Mouse (Mus musculus) intestine, embryonic 14.5 days (tissue): Measurements from ENCODE around the gene Fam221a. TPM values are rescaled to one million over a fixed set of nuclear protein-coding genes. Genes with fewer than 3 reads are reported as not detected.

Experiments
- ATAC-seq: fragments of 200-750 bp; cut with Nextera tagmentation; replicated peaks from 2 replicates; pipeline ENCODE4 v1.8.0; 2017; ENCODE audit warnings: low read depth, moderate number of reproducible peaks, moderate TSS enrichment, moderate library complexity; ENCODE audit not compliant: low FRiP score, low TSS enrichment
- DNase-seq: peaks from one replicate; pipeline ENCODE4 v3.0.0-alpha.2; 2018; ENCODE audit warnings: low spot score
- H3K27ac ChIP-seq: fragments of 300-500 bp; sonication (generic); 2 replicates; pipeline ENCODE4 v1.5.1; 2014; ENCODE audit warnings: low read depth, mild to moderate bottlenecking, control low read depth
- H3K27me3 ChIP-seq: fragments of 300-500 bp; sonication (generic); replicated peaks from 2 replicates; pipeline ENCODE4 v1.6.1; 2014; ENCODE audit warnings: low read length, control low read depth; ENCODE audit not compliant: control insufficient read depth, insufficient read depth
- H3K36me3 ChIP-seq: fragments of 300-500 bp; sonication (generic); 2 replicates; pipeline ENCODE4 v1.6.1; 2014; ENCODE audit warnings: low read length, control low read depth; ENCODE audit not compliant: control insufficient read depth, insufficient read depth
- H3K4me1 ChIP-seq: fragments of 300-500 bp; sonication (generic); replicated peaks from 2 replicates; pipeline ENCODE4 v1.6.1; 2014; ENCODE audit warnings: low read length, control low read depth, mixed read lengths; ENCODE audit not compliant: control insufficient read depth, insufficient read depth
- H3K4me2 ChIP-seq: fragments of 300-500 bp; sonication (generic); 2 replicates; pipeline ENCODE4 v1.6.1; 2014; ENCODE audit warnings: low read length
- H3K4me3 ChIP-seq: fragments of 300-500 bp; sonication (generic); 2 replicates; pipeline ENCODE4 v1.5.1; 2014; ENCODE audit warnings: low read depth, low read length, control low read depth, mixed read lengths
- H3K9ac ChIP-seq: fragments of 300-500 bp; sonication (generic); 2 replicates; pipeline ENCODE4 v1.6.1; 2014; ENCODE audit warnings: mild to moderate bottlenecking, low read length
- H3K9me3 ChIP-seq: fragments of 300-500 bp; sonication (generic); 2 replicates; pipeline ENCODE4 v1.6.1; 2016; ENCODE audit warnings: low read length, control low read depth; ENCODE audit not compliant: control insufficient read depth
- WGBS: fragments of 180-500 bp; shearing (Covaris S2); extraction: QIAGEN DNeasy Blood & Tissue Kit; methylation state at CpG from one replicate; pipeline ENCODE4 v1.1.7; 2014; 5-methylcytosine and 5-hydroxymethylcytosine counted together
- polyA plus RNA-seq: library from polyadenylated mRNA; unstranded; fragments of >200 nt; fragmentation: Nextera tagmentation; extraction: Ambion mirVana; gene quantifications from 2 replicates; pipeline ENCODE4 v1.2.1, GENCODE M21; 2014

The Fam221a gene
- polyA plus RNA-seq, result 7.8 and 9.6 TPM in 2 replicates

DNA sequence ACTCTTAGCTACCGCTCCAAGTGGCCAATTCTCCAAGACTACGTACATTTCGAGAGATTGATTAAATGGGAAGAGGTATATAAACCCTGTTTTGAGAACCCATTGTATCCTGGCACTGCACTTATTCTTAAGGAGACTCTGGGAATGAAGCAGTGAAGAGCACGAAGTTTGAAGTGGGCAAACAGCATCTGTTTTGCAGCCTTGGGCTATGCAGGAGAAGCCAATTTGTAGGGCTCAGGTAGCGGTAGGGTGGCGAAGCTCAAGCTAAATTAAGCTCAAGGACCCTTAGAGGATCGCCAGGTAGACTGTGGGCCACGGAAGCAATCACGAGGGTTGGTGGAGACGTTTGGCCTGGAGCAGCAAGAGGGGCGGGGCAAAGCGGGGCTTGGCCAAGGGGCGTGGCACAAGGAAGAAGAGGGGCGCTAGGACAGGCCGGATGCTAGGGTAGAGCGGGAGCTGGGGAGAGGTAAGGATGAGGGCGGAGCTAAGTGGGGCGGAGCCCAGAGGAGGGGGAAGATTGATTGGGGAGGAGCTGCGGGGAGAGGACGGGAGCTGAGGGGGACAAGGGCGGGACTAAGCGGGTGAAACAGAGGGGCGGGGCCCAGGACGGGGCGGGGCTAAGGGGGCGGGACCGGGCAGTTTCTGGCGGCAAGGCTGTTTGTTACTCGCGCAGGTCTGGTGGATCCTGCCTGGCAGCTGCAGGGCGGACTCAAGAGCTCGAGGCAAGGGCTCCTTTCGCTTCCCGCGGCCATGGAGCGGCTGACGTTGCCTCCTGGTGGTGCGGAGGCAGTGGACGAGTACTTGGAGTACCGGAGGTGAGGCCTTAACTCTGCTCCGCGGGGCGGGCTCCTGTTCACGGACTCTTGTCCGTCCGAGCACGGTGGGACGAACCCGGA, at the start of gene Fam221a:
TSS of gene Fam221a (plus strand) at position 581 of the 896 bp plus-strand sequence.
- 4% methylated on average over 48 of the region's 49 CpGs for WGBS
- H3K9ac ChIP-seq, result peak within 1 kb of the TSS; percentile 65

GRCm38 (mm10) chr6:49318966-49319594, 48.5 kb upstream of the Fam221a start, which contains the start of gene Ccdc126:
Gene Ccdc126, plus strand, starts transcription at chr6:49319274.
- Histone ChIP-seq H3K9me3 (no peaks in the 10 kb centered on the region), H3K9ac (peak within 1 kb of the TSS; percentile 84), H3K4me2 (peak within 1 kb of the TSS; percentile 61), H3K27me3 (no peaks in the 10 kb centered on the region), H3K4me1 (peaks cover 14% of the 10 kb centered on the region), H3K36me3 (no peaks in the 10 kb centered on the region), H3K27ac (peak within 1 kb of the TSS; percentile 80), H3K4me3 (peak within 1 kb of the TSS; percentile 69)
- WGBS, result under 1% methylated on average over 45 of the region's 47 CpGs
- DNase-seq (peak; percentile 98), ATAC-seq (peak; percentile 98)

More for the DNA sequence above, at the start of gene Fam221a:
- peaks cover 3% of the 10 kb centered on the region; the same call in 1 of the 2 replicates for H3K4me1 ChIP-seq
- peak within 1 kb of the TSS; percentile 59 for H3K4me2 ChIP-seq
- DNase-seq (peak; percentile 96), ATAC-seq (peak; percentile 99)
- no peaks in the 10 kb centered on the region for H3K36me3 ChIP-seq
- H3K9me3 ChIP-seq, result no peaks in the 10 kb centered on the region
- H3K27ac ChIP-seq, result peak within 1 kb of the TSS; percentile 79
- H3K4me3 ChIP-seq, result peak within 1 kb of the TSS; percentile 57
- H3K27me3 ChIP-seq, result no peaks in the 10 kb centered on the region

- Histone ChIP-seq H3K9me3 (no peaks in the 10 kb centered on the region), H3K4me2 (peak overlapping the region; percentile 61), H3K27ac (peak overlapping the region; percentile 80), H3K36me3 (no peaks in the 10 kb centered on the region), H3K9ac (peak overlapping the region; percentile 84), H3K4me3 (peak overlapping the region; percentile 69), H3K27me3 (no peaks in the 10 kb centered on the region), H3K4me1 (peaks cover 14% of the 10 kb centered on the region)
- WGBS, result 8% methylated on average over 13 of the region's 13 CpGs
- ATAC-seq (no peak), DNase-seq (no peak)
Measured at GRCm38 (mm10) chr6:49319595-49320315, 47.8 kb upstream of the Fam221a start.

GRCm38 (mm10) chr6:49321341-49321740, 46.2 kb upstream of the Fam221a start:
- no peaks in the 10 kb centered on the region for H3K9me3 ChIP-seq
- DNase-seq, result no peak
- no peaks in the 10 kb centered on the region for H3K36me3 ChIP-seq
- peaks cover 14% of the 10 kb centered on the region for H3K4me1 ChIP-seq
- no peak overlapping the region for H3K4me2 ChIP-seq
- no peaks in the 10 kb centered on the region for H3K27me3 ChIP-seq
- H3K9ac ChIP-seq, result no peak overlapping the region
- no peak overlapping the region for H3K4me3 ChIP-seq
- 67% methylated on average over 3 of the region's 3 CpGs for WGBS
- no peak for ATAC-seq
- no peak overlapping the region for H3K27ac ChIP-seq

DNA sequence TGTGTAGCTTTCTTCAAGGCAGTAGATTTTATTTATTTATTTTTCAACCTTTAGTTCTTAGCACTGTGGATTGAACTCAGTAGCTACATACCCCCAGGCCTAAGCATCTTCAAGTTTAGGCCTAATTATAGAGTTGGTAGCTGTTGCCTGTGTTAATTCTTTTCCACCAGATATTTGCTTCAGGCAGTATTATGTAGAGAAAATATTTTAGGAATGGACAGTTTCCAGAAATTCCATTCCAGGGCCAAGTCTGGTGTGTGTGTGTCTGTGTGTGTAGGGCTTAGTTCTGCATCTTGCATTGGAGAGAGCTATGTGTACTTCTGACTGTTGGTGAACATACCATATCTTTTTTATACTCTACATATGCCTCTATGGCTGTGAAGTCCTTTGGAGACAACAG, 45.5 kb upstream of the Fam221a start:
- no peak for DNase-seq

GRCm38 (mm10) chr6:49322986-49323385, 44.6 kb upstream of the Fam221a start:
- ATAC-seq, result no peak
- 46% methylated on average over 2 of the region's 2 CpGs for WGBS

More for the DNA sequence above, 45.5 kb upstream of the Fam221a start:
- Histone ChIP-seq H3K4me2 (no peak overlapping the region), H3K36me3 (no peaks in the 10 kb centered on the region), H3K4me3 (no peak overlapping the region), H3K27ac (0 out of 2 replicates have a peak overlapping the region, but pooled peaks have one; percentile 27), H3K27me3 (no peaks in the 10 kb centered on the region), H3K9me3 (no peaks in the 10 kb centered on the region), H3K9ac (no peak overlapping the region), H3K4me1 (peaks cover 14% of the 10 kb centered on the region)
- ATAC-seq, result no peak

DNA sequence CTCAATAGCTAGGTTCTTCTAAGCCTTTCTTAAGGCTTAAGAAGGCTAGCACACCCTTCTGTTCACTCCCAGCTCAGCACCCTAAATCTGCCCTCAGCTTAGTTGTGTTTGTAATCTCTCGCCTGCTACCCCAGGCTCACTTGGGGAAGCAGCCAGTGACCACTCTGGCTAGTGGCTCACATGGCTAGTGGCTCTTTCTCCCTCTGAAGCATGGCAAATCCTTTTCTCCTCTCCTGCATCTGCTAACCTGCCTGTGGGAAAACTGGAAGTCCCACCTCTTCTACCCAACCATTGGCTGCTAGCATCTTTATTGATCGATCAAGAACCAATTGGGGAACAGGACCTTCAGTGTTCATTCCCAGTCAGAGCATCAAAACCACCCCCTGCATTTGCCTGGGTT, 43.0 kb upstream of the Fam221a start:
- ATAC-seq (no peak), DNase-seq (no peak)
- H3K4me1 ChIP-seq, result peaks cover 14% of the 10 kb centered on the region
- no peak overlapping the region for H3K9ac ChIP-seq
- no peak overlapping the region for H3K4me3 ChIP-seq
- H3K9me3 ChIP-seq, result no peaks in the 10 kb centered on the region
- H3K4me2 ChIP-seq, result no peak overlapping the region
- H3K27ac ChIP-seq, result no peak overlapping the region
- 63% methylated on average over 2 of the region's 2 CpGs for WGBS
- no peaks in the 10 kb centered on the region for H3K27me3 ChIP-seq
- no peaks in the 10 kb centered on the region for H3K36me3 ChIP-seq

More at GRCm38 (mm10) chr6:49322986-49323385, 44.6 kb upstream of the Fam221a start:
- Histone ChIP-seq H3K4me1 (peaks cover 14% of the 10 kb centered on the region), H3K9ac (no peak overlapping the region), H3K4me2 (no peak overlapping the region), H3K27ac (no peak overlapping the region), H3K27me3 (no peaks in the 10 kb centered on the region), H3K4me3 (no peak overlapping the region), H3K9me3 (no peaks in the 10 kb centered on the region), H3K36me3 (no peaks in the 10 kb centered on the region)
- DNase-seq, result no peak

DNA sequence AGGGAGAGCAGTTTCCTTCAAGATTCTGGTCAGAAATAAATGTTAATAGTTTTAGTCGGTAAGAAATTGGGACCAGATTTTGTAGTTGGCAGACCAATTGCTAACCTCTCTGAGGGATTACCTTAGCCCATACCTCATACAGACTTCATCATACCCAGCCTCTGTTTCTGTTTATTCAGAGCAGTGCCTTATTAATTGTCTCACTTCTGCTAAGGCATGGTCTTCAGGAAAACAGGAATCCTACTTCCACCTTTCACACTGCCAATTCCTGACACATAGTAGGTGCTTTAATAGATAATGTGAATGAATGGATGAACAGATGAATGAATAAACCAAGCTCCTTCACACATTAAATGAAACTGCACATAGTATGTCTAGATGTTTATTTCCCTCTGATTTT, 42.2 kb upstream of the Fam221a start:
- Histone ChIP-seq H3K27ac (no peak overlapping the region), H3K9ac (no peak overlapping the region), H3K4me2 (no peak overlapping the region), H3K4me1 (peaks cover 14% of the 10 kb centered on the region), H3K9me3 (no peaks in the 10 kb centered on the region), H3K36me3 (no peaks in the 10 kb centered on the region), H3K27me3 (no peaks in the 10 kb centered on the region), H3K4me3 (no peak overlapping the region)
- DNase-seq, result no peak
- 76% methylated on average over 1 of the region's 1 CpGs for WGBS
- no peak for ATAC-seq
